Mouse (Mus musculus) right cerebral cortex, adult 18-20 months (tissue): ENCODE measurements at regions not wholly inside any gene's neighbourhood (a gene's known extent, or its start where the extent isn't known, plus 50 kb on each side); places are given as distances from the start of the nearest gene placed in this dataset.
"Not testable (repeated sequence)": the region's sequence is repeated elsewhere in the genome, so short reads cannot be mapped to it uniquely, and the experiment has no call there.

Source experiments
- DNase-seq: peaks from one replicate; pipeline ENCODE4 v3.0.0; 2022; ENCODE audit warnings: mixed read lengths

- no peak for DNase-seq
These were observed 113.3 kb downstream of the Tomm20 start for GRCm38 (mm10) chr8:126832163-126832978.

GRCm38 (mm10) chr8:126831312-126832162 is 114.1 kb downstream of the Tomm20 start:
- no peak for DNase-seq

- no peak for DNase-seq
These were observed 115.5 kb downstream of the Tomm20 start for GRCm38 (mm10) chr8:126830242-126830530.

GRCm38 (mm10) chr8:126829376-126830241 is 116.0 kb downstream of the Tomm20 start:
- no peak for DNase-seq

GRCm38 (mm10) chr8:126827681-126828383 is 117.8 kb downstream of the Tomm20 start:
- DNase-seq: no peak

GRCm38 (mm10) chr8:126826328-126827285 is 119.0 kb downstream of the Tomm20 start:
- DNase-seq: no peak

GRCm38 (mm10) chr8:126825877-126826276 is 119.8 kb downstream of the Tomm20 start:
- no peak for DNase-seq

GRCm38 (mm10) chr8:126824575-126825208 is 121.0 kb downstream of the Tomm20 start:
- no peak for DNase-seq

- DNase-seq: no peak
These were observed 123.4 kb downstream of the Tomm20 start for GRCm38 (mm10) chr8:126822269-126822668.

GRCm38 (mm10) chr8:126821279-126821678 is 124.4 kb downstream of the Tomm20 start:
- no peak for DNase-seq

- no peak for DNase-seq
These were observed 125.1 kb downstream of the Tomm20 start for GRCm38 (mm10) chr8:126820502-126820901.

GRCm38 (mm10) chr8:126819261-126819660 is 126.4 kb downstream of the Tomm20 start:
- DNase-seq: no peak

- no peak for DNase-seq
These were observed 129.5 kb downstream of the Tomm20 start for GRCm38 (mm10) chr8:126816155-126816554.

GRCm38 (mm10) chr8:126814427-126814826 is 131.2 kb downstream of the Tomm20 start:
- DNase-seq: no peak

- no peak for DNase-seq
These were observed 132.0 kb downstream of the Tomm20 start for GRCm38 (mm10) chr8:126813621-126814020.

GRCm38 (mm10) chr8:126812777-126813176 is 132.9 kb downstream of the Tomm20 start:
- no peak for DNase-seq

GRCm38 (mm10) chr8:126811358-126811757 is 134.3 kb downstream of the Tomm20 start:
- DNase-seq: not testable (repeated sequence)

- DNase-seq: no peak
These were observed 135.1 kb downstream of the Tomm20 start for GRCm38 (mm10) chr8:126810516-126810915.

GRCm38 (mm10) chr8:126809321-126809720 is 136.3 kb downstream of the Tomm20 start:
- no peak for DNase-seq

- DNase-seq: no peak
These were observed 137.1 kb downstream of the Tomm20 start for GRCm38 (mm10) chr8:126808496-126808895.
